Mouse (Mus musculus) brain, adult 2 months (tissue): Measurements from ENCODE around the gene Ccdc6.
A peak's percentile ranks its signal among the peaks of the same experiment; 100 is the strongest.

Source experiments
- DNase-seq: peaks from one replicate; pipeline ENCODE4 v3.0.0; 2011; ENCODE audit warnings: low read depth, low spot score

The Ccdc6 gene

GRCm38 (mm10) chr10:70096366-70097188, at the start of gene Ccdc6:
Gene Ccdc6 (plus strand): TSS chr10:70097121.
- DNase-seq = peak; percentile 87

- DNase-seq = no peak
Observed at GRCm38 (mm10) chr10:70049771-70050170, 47.1 kb upstream of the Ccdc6 start.

DNA sequence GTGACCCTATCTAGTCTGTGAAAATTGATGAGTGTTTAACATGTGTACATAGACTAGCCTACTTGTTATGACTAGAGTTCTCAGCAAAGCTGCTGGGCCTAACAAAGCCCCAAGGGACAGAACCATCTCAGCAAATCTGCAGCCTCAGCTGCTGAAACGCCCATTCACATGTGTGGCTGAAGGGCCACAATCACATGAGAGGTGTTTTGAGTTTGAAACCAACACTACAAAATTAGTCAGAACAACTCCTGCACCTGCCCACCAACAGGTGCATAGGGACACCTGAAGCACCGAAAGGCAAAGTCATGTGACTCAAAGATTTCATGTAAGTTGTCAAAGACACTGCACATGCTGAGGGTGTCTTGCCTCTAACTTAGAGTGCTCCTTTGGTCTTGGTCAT, 41.6 kb upstream of the Ccdc6 start:
- DNase-seq = no peak

- DNase-seq = no peak
Observed at GRCm38 (mm10) chr10:70057064-70057463, 39.9 kb upstream of the Ccdc6 start.

GRCm38 (mm10) chr10:70060021-70060688, 36.8 kb upstream of the Ccdc6 start:
- peak; percentile 70 for DNase-seq

DNA sequence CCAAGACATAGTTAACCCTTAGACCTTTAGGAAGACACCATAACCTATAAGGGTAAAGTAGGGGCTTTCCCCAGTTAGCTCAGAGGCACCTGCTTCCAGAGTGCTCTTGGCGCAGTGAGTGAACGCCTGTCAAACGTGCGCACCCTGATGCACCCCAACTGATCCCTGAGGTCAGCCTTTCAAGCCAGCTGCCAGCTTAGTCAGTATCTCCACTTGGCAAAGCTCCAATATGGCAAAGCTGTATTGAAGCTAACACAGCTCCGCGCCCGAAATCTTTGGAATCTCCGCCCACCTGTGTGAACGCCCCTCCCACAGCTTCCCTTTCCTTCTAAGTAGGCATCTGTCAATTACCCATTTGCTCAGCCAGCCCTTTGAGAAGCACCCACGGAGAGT, 36.2 kb upstream of the Ccdc6 start:
- peak; percentile 37 for DNase-seq

- peak; percentile 51 for DNase-seq
Observed at GRCm38 (mm10) chr10:70063881-70064555, 32.9 kb upstream of the Ccdc6 start.

GRCm38 (mm10) chr10:70065191-70065590, 31.7 kb upstream of the Ccdc6 start:
- no peak for DNase-seq

GRCm38 (mm10) chr10:70066497-70067168, 30.3 kb upstream of the Ccdc6 start:
- DNase-seq = no peak

GRCm38 (mm10) chr10:70067169-70068115, 29.5 kb upstream of the Ccdc6 start:
- no peak for DNase-seq

- no peak for DNase-seq
Observed at GRCm38 (mm10) chr10:70069321-70069720, 27.6 kb upstream of the Ccdc6 start.

DNA sequence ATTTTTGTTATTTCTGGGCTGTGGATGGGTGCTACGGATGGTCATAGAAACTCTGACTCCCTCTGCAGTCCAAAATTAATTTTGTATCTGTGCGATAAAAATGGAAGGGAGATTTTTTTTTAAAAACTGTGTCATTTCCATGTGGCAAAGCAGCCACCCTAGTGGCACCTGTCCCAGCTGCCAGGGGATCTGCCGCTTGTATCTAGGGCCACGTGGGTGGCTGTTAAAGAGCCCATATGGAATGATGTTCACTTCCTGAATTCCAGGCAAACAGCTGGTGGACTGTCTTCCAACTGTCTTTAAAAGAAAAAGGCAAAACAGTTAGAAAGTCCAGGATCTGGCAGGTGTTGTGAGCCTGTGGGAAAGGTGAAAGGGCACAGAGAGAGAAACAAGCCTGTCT, 25.6 kb upstream of the Ccdc6 start:
- DNase-seq = peak; percentile 80

- DNase-seq = peak; percentile 77
Observed at GRCm38 (mm10) chr10:70077452-70077851, 19.5 kb upstream of the Ccdc6 start.

DNA sequence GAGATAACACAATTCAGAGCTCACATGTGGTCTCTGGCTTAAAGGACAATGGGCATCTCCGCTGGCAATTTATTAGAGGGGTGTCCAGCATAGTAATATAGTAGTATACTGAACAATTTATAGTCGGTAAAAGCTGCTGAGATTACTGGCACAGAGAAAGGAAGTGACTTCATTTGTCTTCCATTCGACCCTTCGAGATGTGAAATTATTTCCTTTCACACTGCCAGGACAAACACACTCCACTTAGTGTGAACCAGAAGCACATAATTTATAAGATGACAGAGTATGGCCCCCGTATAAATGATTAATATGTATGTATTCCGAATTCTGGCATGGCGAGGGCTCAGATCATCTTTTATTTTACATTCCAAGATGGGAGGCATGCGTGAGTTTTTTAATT, 16.0 kb upstream of the Ccdc6 start:
- no peak for DNase-seq

GRCm38 (mm10) chr10:70081564-70082175, 15.3 kb upstream of the Ccdc6 start:
- peak; percentile 62 for DNase-seq

DNA sequence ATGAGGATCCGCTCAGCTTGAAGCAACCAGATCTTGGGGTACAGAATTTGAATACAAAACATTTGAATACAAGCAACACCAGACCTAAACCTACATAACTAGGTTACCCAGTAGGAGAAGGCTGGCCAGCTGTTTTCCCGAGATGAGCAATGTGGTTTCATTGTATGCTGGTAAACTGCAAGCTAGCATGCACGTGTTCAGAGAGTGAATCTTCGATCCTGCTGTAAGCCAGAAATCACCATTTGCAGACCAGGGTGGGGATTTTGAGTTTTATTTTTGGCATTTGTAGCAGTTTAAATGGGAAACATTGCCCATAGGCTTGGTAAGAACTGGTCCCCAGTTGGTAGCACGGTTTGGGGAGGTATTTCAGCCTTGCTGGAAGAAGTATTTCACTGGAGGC, 13.7 kb upstream of the Ccdc6 start:
- no peak for DNase-seq

DNA sequence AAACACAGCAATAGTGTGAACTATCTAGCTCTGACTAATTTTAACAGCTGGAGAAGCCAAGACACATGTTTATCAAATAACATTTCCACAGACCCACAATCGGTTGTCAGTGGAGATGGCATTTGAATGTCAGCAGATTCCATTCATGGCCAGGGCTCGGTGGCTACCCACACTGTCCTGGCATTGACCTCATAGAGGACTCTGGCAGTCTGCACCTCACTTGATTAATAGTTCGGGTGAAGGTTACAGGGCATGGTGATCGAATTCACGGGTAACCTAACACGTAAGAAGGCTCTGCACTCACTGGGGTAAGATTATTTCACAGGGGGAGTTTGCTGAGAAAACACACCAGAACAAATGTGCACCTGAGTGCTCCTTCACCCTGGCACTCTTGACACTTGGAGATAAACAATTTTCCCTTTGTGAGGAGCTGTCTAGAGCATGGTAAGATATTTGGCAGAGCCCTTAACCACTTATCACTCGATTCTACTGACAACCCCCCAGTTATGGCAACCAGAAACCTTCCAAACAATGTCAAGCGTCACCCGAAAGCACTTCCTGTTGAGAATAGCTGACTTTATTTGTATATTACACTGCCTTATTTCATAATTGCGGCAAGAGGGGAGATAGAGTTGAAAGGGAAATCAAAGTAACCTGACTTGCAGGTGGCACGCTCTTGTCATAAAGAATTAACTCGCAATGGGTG, 11.5 kb upstream of the Ccdc6 start:
- no peak for DNase-seq

- no peak for DNase-seq
Observed at GRCm38 (mm10) chr10:70088788-70089187, 8.1 kb upstream of the Ccdc6 start.

DNA sequence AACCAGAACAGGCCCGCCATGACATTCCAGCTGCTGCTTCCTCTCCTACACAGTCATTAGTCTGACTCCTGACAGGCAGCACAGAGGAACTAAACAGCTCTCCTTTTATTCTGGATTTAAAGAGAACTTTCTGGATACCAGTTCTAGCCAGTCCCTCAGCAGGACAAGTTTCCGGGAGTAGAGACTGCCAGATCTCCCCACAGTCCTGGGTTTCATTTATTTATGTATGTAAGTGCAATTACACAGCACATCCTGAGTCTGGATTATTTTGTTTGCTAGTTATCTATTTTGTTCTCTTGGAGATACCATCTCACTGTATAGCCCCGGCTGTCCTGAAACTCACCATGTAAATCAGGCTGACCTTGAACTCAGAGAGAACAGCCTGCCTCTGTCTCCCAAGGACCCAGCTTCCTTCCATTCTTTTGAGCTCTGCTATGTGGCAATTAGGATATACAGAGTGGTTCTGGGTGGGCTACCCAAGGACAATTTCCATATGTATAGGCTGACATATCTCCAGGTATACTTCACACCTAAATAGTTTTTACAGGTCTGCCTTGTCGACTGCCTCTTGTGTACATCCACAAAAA, 5.0 kb upstream of the Ccdc6 start:
- no peak for DNase-seq
